Mouse (Mus musculus) thymus, postnatal 10 days (tissue): ENCODE results near the gene Twf2.

Source experiments
- DNase-seq, 2 experiments: peaks; one replicate each; pipeline ENCODE4 v3.0.0; 2021; ENCODE audit warnings: low spot score in 2 of 2

Gene Twf2

GRCm38 (mm10) chr9:106179454-106179853 lies 23.5 kb upstream of the Twf2 start:
- DNase-seq, result no peak

GRCm38 (mm10) chr9:106179964-106180363 lies 22.9 kb upstream of the Twf2 start:
- DNase-seq, result no peak

GRCm38 (mm10) chr9:106182146-106182545 lies 20.8 kb upstream of the Twf2 start:
- no peak for DNase-seq

- DNase-seq, result no peak
These were observed 18.9 kb upstream of the Twf2 start for GRCm38 (mm10) chr9:106183996-106184395.

GRCm38 (mm10) chr9:106191355-106191754 lies 11.6 kb upstream of the Twf2 start:
- no peak for DNase-seq

GRCm38 (mm10) chr9:106192024-106192423 lies 10.9 kb upstream of the Twf2 start:
- no peak for DNase-seq

- DNase-seq, result no peak
These were observed 9.9 kb upstream of the Twf2 start for GRCm38 (mm10) chr9:106192998-106193397.

- no peak for DNase-seq
These were observed 8.7 kb upstream of the Twf2 start for GRCm38 (mm10) chr9:106193930-106194807.

- DNase-seq, result no peak
These were observed 7.2 kb upstream of the Twf2 start for GRCm38 (mm10) chr9:106195693-106196092.

- no peak for DNase-seq
These were observed 5.7 kb upstream of the Twf2 start for GRCm38 (mm10) chr9:106197081-106197713.

GRCm38 (mm10) chr9:106197732-106198131 lies 5.2 kb upstream of the Twf2 start:
- DNase-seq, result no peak

- DNase-seq, result peak in 1 of 2 experiments; percentile 51
These were observed 3.9 kb upstream of the Twf2 start for GRCm38 (mm10) chr9:106198962-106199458.

GRCm38 (mm10) chr9:106199535-106200272 lies 3.2 kb upstream of the Twf2 start, which contains the start of gene Ppm1m:
Gene Ppm1m (minus strand): TSS chr9:106199746.
- DNase-seq, result no peak

- DNase-seq, result no peak
These were observed 1.0 kb upstream of the Twf2 start for GRCm38 (mm10) chr9:106201895-106202294.

- DNase-seq, result no peak
These were observed 1.3 kb downstream of the Twf2 start for GRCm38 (mm10) chr9:106203990-106204851.

- no peak for DNase-seq
These were observed 2.9 kb downstream of the Twf2 start for GRCm38 (mm10) chr9:106205713-106206290.

GRCm38 (mm10) chr9:106206515-106206914 lies 3.6 kb downstream of the Twf2 start:
- DNase-seq, result no peak

GRCm38 (mm10) chr9:106208181-106208580 lies 5.3 kb downstream of the Twf2 start:
- DNase-seq, result no peak

GRCm38 (mm10) chr9:106209954-106210353 lies 7.0 kb downstream of the Twf2 start:
- DNase-seq, result no peak

GRCm38 (mm10) chr9:106210853-106211609 lies 8.1 kb downstream of the Twf2 start:
- DNase-seq, result peak; percentile 55 to 59
